Mouse (Mus musculus): ENCODE measurements at regions not wholly inside any gene's neighbourhood (a gene's known extent, or its start where the extent isn't known, plus 50 kb on each side); places are given as distances from the start of the nearest gene placed in this dataset.

- no peak overlapping the region for H3K27ac ChIP-seq (ENCODE audit: insufficient read depth, low read length)
- WGBS: 57% methylated on average over 4 of the region's 4 CpGs
- H3K4me3 ChIP-seq (ENCODE audit: extremely low read depth, insufficient read depth, insufficient read length): no peak overlapping the region
- no peaks in the 10 kb centered on the region for H3K4me1 ChIP-seq (ENCODE audit: control insufficient read depth, insufficient read depth, insufficient read length)
- H3K27me3 ChIP-seq (ENCODE audit: control insufficient read depth, insufficient read depth, low read length): no peaks in the 10 kb centered on the region
- TF ChIP-seq POLR2A (IDR thresholded peaks at IDR 0.05; ENCODE audit: low read depth, low read length) (no peak), CTCF (IDR thresholded peaks at IDR 0.05; ENCODE audit: extremely low read depth, insufficient read depth, insufficient read length, insufficient replicate concordance) (no peak)
- no peak for DNase-seq (ENCODE audit: low read depth in 1 of 2, low spot score in 2 of 2)
- no peaks in the 10 kb centered on the region for H3K36me3 ChIP-seq (ENCODE audit: control insufficient read depth, insufficient read depth, low read length)
Observed at GRCm38 (mm10) chrX:99548284-99549019, 77.4 kb upstream of the Pja1 start.

DNA sequence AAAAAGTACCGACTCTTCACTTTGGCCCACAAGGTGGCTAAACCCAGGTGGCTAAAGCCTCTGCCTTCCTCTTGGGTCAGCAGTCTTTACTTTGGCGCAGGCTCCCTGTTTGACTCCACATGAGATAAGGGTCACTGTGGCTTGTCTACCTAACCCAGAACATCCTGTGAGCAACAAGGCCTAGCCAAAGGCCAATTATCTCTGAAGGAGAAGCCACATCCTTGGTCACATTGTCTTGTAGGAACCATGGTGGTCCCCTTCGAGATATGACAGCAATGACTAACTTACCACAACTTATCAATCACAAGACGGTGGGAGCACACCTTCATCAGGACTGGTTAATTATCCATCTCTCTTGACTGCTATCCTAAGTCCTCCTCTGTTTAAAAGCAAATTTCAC, 73.3 kb upstream of the Pja1 start:
- Histone ChIP-seq H3K4me3 (ENCODE audit: extremely low read depth, insufficient read depth, insufficient read length) (no peak overlapping the region), H3K36me3 (ENCODE audit: control insufficient read depth, insufficient read depth, low read length) (no peaks in the 10 kb centered on the region), H3K27ac (ENCODE audit: insufficient read depth, low read length) (no peak overlapping the region), H3K4me1 (ENCODE audit: control insufficient read depth, insufficient read depth, insufficient read length) (no peaks in the 10 kb centered on the region), H3K27me3 (ENCODE audit: control insufficient read depth, insufficient read depth, low read length) (no peaks in the 10 kb centered on the region)
- 68% methylated on average over 4 of the region's 4 CpGs for WGBS
- no peak for DNase-seq (ENCODE audit: low read depth in 1 of 2, low spot score in 2 of 2)
- no peak for TF ChIP-seq POLR2A (IDR thresholded peaks at IDR 0.05; ENCODE audit: low read depth, low read length)
- no peak for TF ChIP-seq CTCF (IDR thresholded peaks at IDR 0.05; ENCODE audit: extremely low read depth, insufficient read depth, insufficient read length, insufficient replicate concordance)

DNA sequence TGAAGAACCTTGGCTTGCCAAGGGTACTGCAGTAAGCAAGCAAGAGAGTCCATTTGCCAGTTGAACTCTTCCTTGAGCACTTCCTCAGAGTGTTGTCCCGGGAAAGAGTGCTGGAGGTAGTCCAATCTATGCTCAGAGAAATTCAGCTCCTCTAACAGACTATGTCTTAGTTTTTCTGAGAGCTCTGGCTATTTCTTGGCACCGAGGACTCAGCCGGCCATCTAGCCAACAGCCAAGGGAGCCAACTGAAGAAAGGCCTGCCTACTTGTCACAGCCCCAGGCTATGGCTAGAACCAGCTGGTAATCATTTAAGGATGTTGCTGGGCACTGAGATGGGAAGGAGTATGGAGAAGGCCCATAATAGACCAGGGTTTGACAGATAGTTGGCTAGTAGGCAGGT, 70.8 kb upstream of the Pja1 start:
- H3K27me3 ChIP-seq (ENCODE audit: control insufficient read depth, insufficient read depth, low read length): no peaks in the 10 kb centered on the region
- H3K27ac ChIP-seq (ENCODE audit: insufficient read depth, low read length): no peak overlapping the region
- TF ChIP-seq POLR2A (IDR thresholded peaks at IDR 0.05; ENCODE audit: low read depth, low read length) (no peak), CTCF (IDR thresholded peaks at IDR 0.05; ENCODE audit: extremely low read depth, insufficient read depth, insufficient read length, insufficient replicate concordance) (no peak)
- DNase-seq (ENCODE audit: low read depth in 1 of 2, low spot score in 2 of 2): no peak
- H3K4me1 ChIP-seq (ENCODE audit: control insufficient read depth, insufficient read depth, insufficient read length): no peaks in the 10 kb centered on the region
- no peaks in the 10 kb centered on the region for H3K36me3 ChIP-seq (ENCODE audit: control insufficient read depth, insufficient read depth, low read length)
- 86% methylated on average over 3 of the region's 3 CpGs for WGBS
- no peak overlapping the region for H3K4me3 ChIP-seq (ENCODE audit: extremely low read depth, insufficient read depth, insufficient read length)

DNA sequence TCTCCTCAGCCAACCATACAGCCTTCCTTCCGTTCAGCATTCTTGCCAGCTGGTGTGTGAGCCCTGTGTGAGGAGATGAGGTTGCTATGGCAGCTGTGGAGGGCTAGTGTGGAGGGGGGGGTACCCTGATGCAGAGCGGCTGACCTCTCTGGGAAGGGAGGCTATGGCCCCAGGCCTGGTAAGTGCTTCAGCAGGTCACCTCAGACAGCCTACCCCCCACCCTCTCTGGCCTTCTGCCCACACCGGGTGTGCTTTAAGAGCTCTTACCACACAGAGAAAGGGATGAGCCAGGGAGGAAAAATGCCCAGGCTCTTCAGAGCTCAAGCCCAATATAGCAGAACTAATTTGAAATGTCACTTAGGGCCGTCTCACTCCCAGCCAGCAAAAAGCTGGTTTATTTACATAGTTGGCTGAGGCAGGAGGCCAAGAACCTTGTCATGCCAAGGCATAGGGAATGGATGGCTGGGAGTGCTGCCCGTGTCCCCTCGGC, 69.1 kb upstream of the Pja1 start:
- Histone ChIP-seq H3K27ac (ENCODE audit: insufficient read depth, low read length) (no peak overlapping the region), H3K4me1 (ENCODE audit: control insufficient read depth, insufficient read depth, insufficient read length) (no peaks in the 10 kb centered on the region), H3K27me3 (ENCODE audit: control insufficient read depth, insufficient read depth, low read length) (no peaks in the 10 kb centered on the region), H3K4me3 (ENCODE audit: extremely low read depth, insufficient read depth, insufficient read length) (no peak overlapping the region), H3K36me3 (ENCODE audit: control insufficient read depth, insufficient read depth, low read length) (no peaks in the 10 kb centered on the region)
- no peak for DNase-seq (ENCODE audit: low read depth in 1 of 2, low spot score in 2 of 2)
- WGBS: 68% methylated on average over 6 of the region's 6 CpGs
- TF ChIP-seq CTCF (IDR thresholded peaks at IDR 0.05; ENCODE audit: extremely low read depth, insufficient read depth, insufficient read length, insufficient replicate concordance): no peak
- no peak for TF ChIP-seq POLR2A (IDR thresholded peaks at IDR 0.05; ENCODE audit: low read depth, low read length)

GRCm38 (mm10) chrX:99539684-99540083, 68.6 kb upstream of the Pja1 start:
- 87% methylated on average over 4 of the region's 4 CpGs for WGBS
- no peak for DNase-seq (ENCODE audit: low read depth in 1 of 2, low spot score in 2 of 2)
- Histone ChIP-seq H3K4me1 (ENCODE audit: control insufficient read depth, insufficient read depth, insufficient read length) (no peaks in the 10 kb centered on the region), H3K36me3 (ENCODE audit: control insufficient read depth, insufficient read depth, low read length) (no peaks in the 10 kb centered on the region), H3K27me3 (ENCODE audit: control insufficient read depth, insufficient read depth, low read length) (no peaks in the 10 kb centered on the region), H3K27ac (ENCODE audit: insufficient read depth, low read length) (no peak overlapping the region), H3K4me3 (ENCODE audit: extremely low read depth, insufficient read depth, insufficient read length) (no peak overlapping the region)
- no peak for TF ChIP-seq CTCF (IDR thresholded peaks at IDR 0.05; ENCODE audit: extremely low read depth, insufficient read depth, insufficient read length, insufficient replicate concordance)
- no peak for TF ChIP-seq POLR2A (IDR thresholded peaks at IDR 0.05; ENCODE audit: low read depth, low read length)

DNA sequence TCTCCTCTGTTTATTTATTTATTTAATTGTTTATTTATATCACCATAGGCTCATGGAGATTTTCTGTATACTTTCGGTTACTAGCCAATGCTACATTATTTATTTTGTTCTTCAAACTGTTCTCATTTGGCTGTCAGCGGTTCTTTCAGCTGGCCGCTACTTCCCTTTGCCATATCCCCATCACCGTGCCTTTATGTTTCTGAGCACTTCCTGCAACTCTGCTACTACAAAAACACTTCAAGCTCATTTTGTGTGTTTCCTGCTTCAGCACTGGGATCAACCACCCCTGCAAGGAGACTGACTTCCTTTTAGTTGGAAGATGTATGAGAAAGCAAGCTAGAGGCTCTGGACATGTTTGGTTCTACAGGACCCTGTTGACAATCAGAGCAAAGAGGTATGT, 66.7 kb upstream of the Pja1 start:
- H3K36me3 ChIP-seq (ENCODE audit: control insufficient read depth, insufficient read depth, low read length): no peaks in the 10 kb centered on the region
- no peaks in the 10 kb centered on the region for H3K4me1 ChIP-seq (ENCODE audit: control insufficient read depth, insufficient read depth, insufficient read length)
- no peak overlapping the region for H3K4me3 ChIP-seq (ENCODE audit: extremely low read depth, insufficient read depth, insufficient read length)
- TF ChIP-seq POLR2A (IDR thresholded peaks at IDR 0.05; ENCODE audit: low read depth, low read length) (no peak), CTCF (IDR thresholded peaks at IDR 0.05; ENCODE audit: extremely low read depth, insufficient read depth, insufficient read length, insufficient replicate concordance) (no peak)
- 39% methylated on average over 4 of the region's 4 CpGs for WGBS
- no peak overlapping the region for H3K27ac ChIP-seq (ENCODE audit: insufficient read depth, low read length)
- no peaks in the 10 kb centered on the region for H3K27me3 ChIP-seq (ENCODE audit: control insufficient read depth, insufficient read depth, low read length)
- no peak for DNase-seq (ENCODE audit: low read depth in 1 of 2, low spot score in 2 of 2)

DNA sequence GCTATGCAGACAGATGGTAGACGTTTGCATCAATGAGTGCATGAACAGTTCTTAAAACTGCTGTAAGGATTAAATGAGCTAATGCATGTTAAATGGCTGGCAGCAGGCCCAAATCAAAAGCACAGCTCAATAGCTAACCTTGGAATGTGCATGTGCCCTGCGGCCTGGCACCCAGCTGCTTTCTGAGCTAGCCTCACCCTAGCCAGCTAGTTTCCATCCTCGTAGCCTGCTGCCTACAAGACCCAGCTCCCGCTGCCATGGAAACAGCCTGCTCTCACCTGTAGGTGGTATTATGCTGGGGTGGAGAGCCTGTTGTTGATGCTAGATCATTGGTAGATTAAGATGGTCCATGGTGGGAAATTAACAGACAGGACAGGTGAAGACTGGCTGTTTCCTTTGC, 63.8 kb upstream of the Pja1 start:
- no peak for DNase-seq (ENCODE audit: low read depth in 1 of 2, low spot score in 2 of 2)
- TF ChIP-seq CTCF (IDR thresholded peaks at IDR 0.05; ENCODE audit: extremely low read depth, insufficient read depth, insufficient read length, insufficient replicate concordance) (no peak), POLR2A (IDR thresholded peaks at IDR 0.05; ENCODE audit: low read depth, low read length) (no peak)
- Histone ChIP-seq H3K4me1 (ENCODE audit: control insufficient read depth, insufficient read depth, insufficient read length) (no peaks in the 10 kb centered on the region), H3K27me3 (ENCODE audit: control insufficient read depth, insufficient read depth, low read length) (no peaks in the 10 kb centered on the region), H3K36me3 (ENCODE audit: control insufficient read depth, insufficient read depth, low read length) (no peaks in the 10 kb centered on the region), H3K4me3 (ENCODE audit: extremely low read depth, insufficient read depth, insufficient read length) (no peak overlapping the region), H3K27ac (ENCODE audit: insufficient read depth, low read length) (no peak overlapping the region)
- WGBS: 88% methylated on average over 4 of the region's 4 CpGs

Measured in spleen, adult 2 months (tissue).